Comparison of ENCODE assay signal across 25 mouse cellular contexts in genomic region chr17:50308059-50308647, GRCm38 (mm10). TPM values are rescaled to one million over a fixed set of nuclear protein-coding genes. Genes with fewer than 3 reads are reported as not detected.
DNase-seq lines count a peak whose midpoint lies in the region; ATAC-seq lines count a peak whose summit lies in the region.
"Had no signal": no experiment of that assay in that cellular context is flagged by ENCODE, and none has a peak within 500 bp of the region (broad histone marks: within the 10 kb centered on the region; RNA-seq: fewer than 3 reads in every experiment).

No protein-coding gene starts in this region.

- no peaks in the 10 kb centered on the region for H3K9me3 ChIP-seq in liver, embryonic 11.5 days (ENCODE audit: control insufficient read depth, low read length)
- H3K9me3 ChIP-seq: embryonic facial prominence, embryonic 13.5 days; embryonic facial prominence, embryonic 15.5 days; forebrain, embryonic 10.5 days; forebrain, embryonic 12.5 days had no signal

- no peak overlapping the region for H3K4me2 ChIP-seq in liver, embryonic 11.5 days
- H3K4me2 ChIP-seq: embryonic facial prominence, embryonic 13.5 days; embryonic facial prominence, embryonic 15.5 days; forebrain, embryonic 12.5 days had no signal

- H3K27me3 ChIP-seq in liver, embryonic 11.5 days (replicated peaks; ENCODE audit: control insufficient read depth, insufficient read depth, low read length), result no peaks in the 10 kb centered on the region
- H3K27me3 ChIP-seq: embryonic facial prominence, embryonic 13.5 days; embryonic facial prominence, embryonic 15.5 days; forebrain, embryonic 12.5 days had no signal

- intact Hi-C loops in heart, postnatal 25 days (cut with DNase I), result no loop called here

- WGBS in liver, embryonic 11.5 days, result 64% methylated on average over 10 of the region's 10 CpGs

- no peaks in the 10 kb centered on the region for H3K4me1 ChIP-seq in liver, embryonic 11.5 days (replicated peaks; ENCODE audit: control insufficient read depth, insufficient read depth, low read length)
- H3K4me1 ChIP-seq: embryonic facial prominence, embryonic 13.5 days; embryonic facial prominence, embryonic 15.5 days had no signal

- H3K9ac ChIP-seq in liver, embryonic 11.5 days (ENCODE audit: low read depth, low read length), result no peak overlapping the region
- H3K9ac ChIP-seq: embryonic facial prominence, embryonic 13.5 days; embryonic facial prominence, embryonic 15.5 days; forebrain, embryonic 12.5 days had no signal

- DNase-seq in heart, adult 11 months, result peak; percentile 72
- DNase-seq in heart, postnatal 25 days (ENCODE audit: low spot score), result no peak
- DNase-seq in 416B (ENCODE audit: low read depth), result peak; percentile 16
- no peak for DNase-seq in liver, embryonic 11.5 days (ENCODE audit: low spot score)
- DNase-seq: adrenal gland, adult 2 months; adrenal gland, postnatal 10 days; adrenal gland, postnatal 25 days; cerebellum, adult 11-12 months; cerebellum, adult 2 months; cerebellum, adult 9-10 months; cerebellum, postnatal 10 days; cerebellum, postnatal 25 days; embryo, embryonic 11 days had no signal

- peak; percentile 94 for ATAC-seq in granulocyte monocyte progenitor cell, adult 5-6 weeks (replicated peaks; ENCODE audit: poor library complexity, severe bottlenecking)
- peak; percentile 69 for ATAC-seq in megakaryocyte progenitor cell, adult 5-6 weeks (replicated peaks; ENCODE audit: poor library complexity)
- no peak for ATAC-seq in liver, embryonic 11.5 days (replicated peaks; ENCODE audit: low FRiP score)
- ATAC-seq in cerebellum, adult (ENCODE audit: insufficient number of reproducible peaks, low FRiP score, low TSS enrichment), result no peak
- ATAC-seq: forebrain, embryonic 14.5 days; forebrain, embryonic 16.5 days had no signal

- H3K4me3 ChIP-seq in liver, embryonic 11.5 days (ENCODE audit: low read depth, low read length), result no peak overlapping the region
- H3K4me3 ChIP-seq: embryonic facial prominence, embryonic 13.5 days; embryonic facial prominence, embryonic 15.5 days; erythroblast, embryonic 14.5 days; forebrain, embryonic 10.5 days; forebrain, embryonic 12.5 days had no signal

- no peaks in the 10 kb centered on the region for H3K36me3 ChIP-seq in liver, embryonic 11.5 days (ENCODE audit: control insufficient read depth, insufficient read depth, low read length)
- H3K36me3 ChIP-seq: embryonic facial prominence, embryonic 13.5 days; embryonic facial prominence, embryonic 15.5 days; forebrain, embryonic 10.5 days; forebrain, embryonic 12.5 days had no signal

- no peak overlapping the region for H3K27ac ChIP-seq in liver, embryonic 11.5 days (ENCODE audit: low read depth, low read length)
- H3K27ac ChIP-seq: embryonic facial prominence, embryonic 13.5 days; embryonic facial prominence, embryonic 15.5 days; forebrain, embryonic 10.5 days; forebrain, embryonic 12.5 days had no signal

RNA-seq across cellular contexts. Expression of gene Dazl, which starts 14.7 kb away (rescaled TPM):
- under 1 TPM in 1 of 2 experiments, not detected in 1; 0.20 TPM for total RNA-seq in heart, postnatal 25 days (2021)
- not detected in 2 replicates for total RNA-seq in granulocyte monocyte progenitor cell, adult 5-6 weeks (2014; fragmentation: Nextera tagmentation)
- not detected in 2 replicates for total RNA-seq in granulocyte monocyte progenitor cell, adult 5-6 weeks (2017)
- total RNA-seq in megakaryocyte progenitor cell, adult 5-6 weeks (2015), result not detected in 2 replicates
- not detected in 2 replicates for total RNA-seq in megakaryocyte progenitor cell, adult 5-6 weeks (2017)
- polyA plus RNA-seq in liver, embryonic 11.5 days (2014; fragmentation: Nextera tagmentation; extraction: Ambion mirVana), result 0.18 and 0.45 TPM in 2 replicates
- polyA plus RNA-seq: adrenal gland, adult 2 months; C2C12; embryonic facial prominence, embryonic 11.5 days; erythroblast, embryonic 14.5 days; forebrain, embryonic 10.5 days had no signal

Comparison
In these comparisons a context has a peak if more than half of its experiments do, and no peak if none do; other contexts are left out.
1. DNase-seq: peak in heart, adult 11 months (single experiment) and 416B (single experiment); none in heart, postnatal 25 days (single experiment) and liver, embryonic 11.5 days (single experiment).
2. ATAC-seq: peak in granulocyte monocyte progenitor cell, adult 5-6 weeks (single experiment) and megakaryocyte progenitor cell, adult 5-6 weeks (single experiment); none in liver, embryonic 11.5 days (single experiment) and cerebellum, adult (single experiment).